Mouse (Mus musculus): ENCODE results near the gene Armc7.

The Armc7 gene

GRCm38 (mm10) chr11:115475025-115475757 is at the start of gene Armc7:
Gene Armc7, plus strand, starts transcription at chr11:115475667.
- DNase-seq (ENCODE audit: low read depth, low spot score) = peak; percentile 97

GRCm38 (mm10) chr11:115425671-115426070 is 49.8 kb upstream of the Armc7 start:
- DNase-seq (ENCODE audit: low read depth, low spot score) = no peak

- peak; percentile 92 for DNase-seq (ENCODE audit: low read depth, low spot score)
Observed at GRCm38 (mm10) chr11:115427482-115428331, 47.8 kb upstream of the Armc7 start.

- DNase-seq (ENCODE audit: low read depth, low spot score) = no peak
Observed at GRCm38 (mm10) chr11:115429307-115429706, 46.2 kb upstream of the Armc7 start.

GRCm38 (mm10) chr11:115430561-115430960 is 44.9 kb upstream of the Armc7 start:
- no peak for DNase-seq (ENCODE audit: low read depth, low spot score)

- DNase-seq (ENCODE audit: low read depth, low spot score) = no peak
Observed at GRCm38 (mm10) chr11:115432814-115433213, 42.7 kb upstream of the Armc7 start.

GRCm38 (mm10) chr11:115433342-115433741 is 42.1 kb upstream of the Armc7 start:
- no peak for DNase-seq (ENCODE audit: low read depth, low spot score)

GRCm38 (mm10) chr11:115435596-115436337 is 39.7 kb upstream of the Armc7 start:
- peak; percentile 50 for DNase-seq (ENCODE audit: low read depth, low spot score)

- DNase-seq (ENCODE audit: low read depth, low spot score) = no peak
Observed at GRCm38 (mm10) chr11:115437571-115438122, 37.8 kb upstream of the Armc7 start.

GRCm38 (mm10) chr11:115439326-115439725 is 36.1 kb upstream of the Armc7 start:
- DNase-seq (ENCODE audit: low read depth, low spot score) = no peak

- DNase-seq (ENCODE audit: low read depth, low spot score) = peak; percentile 66
Observed at GRCm38 (mm10) chr11:115439906-115440595, 35.4 kb upstream of the Armc7 start, which contains the start of gene Trim80. Gene Trim80, plus strand, starts transcription at chr11:115440545.

- peak; percentile 67 for DNase-seq (ENCODE audit: low read depth, low spot score)
Observed at GRCm38 (mm10) chr11:115441417-115441816, 34.0 kb upstream of the Armc7 start.

- no peak for DNase-seq (ENCODE audit: low read depth, low spot score)
Observed at GRCm38 (mm10) chr11:115446906-115447305, 28.6 kb upstream of the Armc7 start.

GRCm38 (mm10) chr11:115447321-115447885 is 28.1 kb upstream of the Armc7 start:
- DNase-seq (ENCODE audit: low read depth, low spot score) = no peak

GRCm38 (mm10) chr11:115448075-115448474 is 27.4 kb upstream of the Armc7 start:
- DNase-seq (ENCODE audit: low read depth, low spot score) = no peak

- DNase-seq (ENCODE audit: low read depth, low spot score) = no peak
Observed at GRCm38 (mm10) chr11:115448998-115449397, 26.5 kb upstream of the Armc7 start.

GRCm38 (mm10) chr11:115450176-115450575 is 25.3 kb upstream of the Armc7 start:
- DNase-seq (ENCODE audit: low read depth, low spot score) = no peak

- no peak for DNase-seq (ENCODE audit: low read depth, low spot score)
Observed at GRCm38 (mm10) chr11:115451781-115452241, 23.7 kb upstream of the Armc7 start.

GRCm38 (mm10) chr11:115452281-115452860 is 23.1 kb upstream of the Armc7 start:
- no peak for DNase-seq (ENCODE audit: low read depth, low spot score)

GRCm38 (mm10) chr11:115453306-115453705 is 22.2 kb upstream of the Armc7 start:
- DNase-seq (ENCODE audit: low read depth, low spot score) = no peak
